Mouse (Mus musculus) lung, postnatal 0 days (tissue): ENCODE measurements at regions not wholly inside any gene's neighbourhood (a gene's known extent, or its start where the extent isn't known, plus 50 kb on each side); places are given as distances from the start of the nearest gene placed in this dataset.

Experiments used
- ATAC-seq: fragments of 200-750 bp; cut with Nextera tagmentation; 2 replicates; pipeline ENCODE4 v1.8.0; 2017; ENCODE audit warnings: moderate library complexity
- DNase-seq: peaks from one replicate; pipeline ENCODE4 v3.0.0-alpha.2; 2016; ENCODE audit warnings: low spot score
- H3K27ac ChIP-seq: fragments of 300-500 bp; sonication (generic); 2 replicates; pipeline ENCODE4 v1.5.1; 2014; ENCODE audit warnings: antibody characterized with exemption, mild to moderate bottlenecking, low read length, mixed read lengths
- H3K27me3 ChIP-seq: fragments of 300-500 bp; sonication (generic); replicated peaks from 2 replicates; pipeline ENCODE4 v1.6.1; 2014; ENCODE audit warnings: low read length, mixed read lengths; ENCODE audit not compliant: insufficient read depth
- H3K36me3 ChIP-seq: fragments of 300-500 bp; sonication (generic); 2 replicates; pipeline ENCODE4 v1.6.1; 2014; ENCODE audit warnings: low read length, mixed read lengths; ENCODE audit not compliant: insufficient read depth
- H3K4me1 ChIP-seq: fragments of 300-500 bp; sonication (generic); 2 replicates; pipeline ENCODE4 v1.6.1; 2014; ENCODE audit warnings: antibody characterized with exemption, low read depth, low read length, mixed read lengths; ENCODE audit not compliant: insufficient read depth
- H3K4me2 ChIP-seq: fragments of 300-500 bp; sonication (generic); replicated peaks from 2 replicates; pipeline ENCODE4 v1.6.1; 2014; ENCODE audit warnings: low read depth, mild to moderate bottlenecking, low read length, moderate library complexity, mixed read lengths
- H3K4me3 ChIP-seq: fragments of 300-500 bp; sonication (generic); 2 replicates; pipeline ENCODE4 v1.5.1; 2014; ENCODE audit warnings: low read depth, low read length
- H3K9ac ChIP-seq: fragments of 300-500 bp; sonication (generic); replicated peaks from 2 replicates; pipeline ENCODE4 v1.6.1; 2014; ENCODE audit warnings: low read depth, mild to moderate bottlenecking
- H3K9me3 ChIP-seq: fragments of 300-500 bp; sonication (generic); 2 replicates; pipeline ENCODE4 v1.6.1; 2016; ENCODE audit warnings: low read length, mixed read lengths
- CTCF ChIP-seq: IDR thresholded peaks from 2 replicates; pipeline ENCODE4 v1.5.1; 2016; ENCODE audit warnings: antibody characterized with exemption, mild to moderate bottlenecking
- EP300 ChIP-seq: IDR thresholded peaks from 2 replicates; pipeline ENCODE4 v1.6.1; 2016; ENCODE audit warnings: antibody characterized with exemption, mild to moderate bottlenecking, control low read depth
- WGBS: fragments of 180-500 bp; shearing (Covaris S2); extraction: QIAGEN DNeasy Blood & Tissue Kit; methylation state at CpG from one replicate; pipeline ENCODE4 v1.1.7; 2014; 5-methylcytosine and 5-hydroxymethylcytosine counted together

GRCm38 (mm10) chr2:51850581-51850980, 84.4 kb downstream of the Rbm43 start:
- Histone ChIP-seq H3K4me3 (no peak overlapping the region), H3K36me3 (no peaks in the 10 kb centered on the region), H3K4me2 (no peak overlapping the region), H3K9me3 (no peaks in the 10 kb centered on the region), H3K27ac (no peak overlapping the region), H3K4me1 (no peaks in the 10 kb centered on the region), H3K9ac (no peak overlapping the region), H3K27me3 (no peaks in the 10 kb centered on the region)
- DNase-seq, result no peak
- no peak for ATAC-seq
- WGBS, result 91% methylated on average over 9 of the region's 9 CpGs
- TF ChIP-seq CTCF, result no peak
- TF ChIP-seq EP300, result no peak

GRCm38 (mm10) chr2:51851711-51852110, 83.3 kb downstream of the Rbm43 start:
- H3K9ac ChIP-seq, result no peak overlapping the region
- H3K4me3 ChIP-seq, result no peak overlapping the region
- no peak for ATAC-seq
- no peaks in the 10 kb centered on the region for H3K9me3 ChIP-seq
- TF ChIP-seq CTCF (no peak), EP300 (no peak)
- no peaks in the 10 kb centered on the region for H3K4me1 ChIP-seq
- no peak overlapping the region for H3K27ac ChIP-seq
- WGBS, result 86% methylated on average over 7 of the region's 7 CpGs
- H3K36me3 ChIP-seq, result no peaks in the 10 kb centered on the region
- no peak overlapping the region for H3K4me2 ChIP-seq
- H3K27me3 ChIP-seq, result no peaks in the 10 kb centered on the region
- DNase-seq, result no peak

- DNase-seq (no peak), ATAC-seq (no peak)
- Histone ChIP-seq H3K4me3 (no peak overlapping the region), H3K36me3 (no peaks in the 10 kb centered on the region), H3K27me3 (no peaks in the 10 kb centered on the region), H3K27ac (no peak overlapping the region), H3K9ac (no peak overlapping the region), H3K9me3 (no peaks in the 10 kb centered on the region), H3K4me2 (no peak overlapping the region), H3K4me1 (no peaks in the 10 kb centered on the region)
- TF ChIP-seq EP300 (no peak), CTCF (no peak)
Measured at GRCm38 (mm10) chr2:51857226-51857625, 77.7 kb downstream of the Rbm43 start.

GRCm38 (mm10) chr2:51866045-51866444, 68.9 kb downstream of the Rbm43 start:
- no peak for TF ChIP-seq CTCF
- TF ChIP-seq EP300, result no peak
- WGBS, result 41% methylated on average over 5 of the region's 5 CpGs
- Histone ChIP-seq H3K4me2 (no peak overlapping the region), H3K36me3 (no peaks in the 10 kb centered on the region), H3K9me3 (no peaks in the 10 kb centered on the region), H3K9ac (no peak overlapping the region), H3K4me3 (no peak overlapping the region), H3K4me1 (no peaks in the 10 kb centered on the region), H3K27ac (no peak overlapping the region), H3K27me3 (no peaks in the 10 kb centered on the region)
- ATAC-seq, result no peak
- DNase-seq, result no peak

GRCm38 (mm10) chr2:51868878-51869510, 66.0 kb downstream of the Rbm43 start:
- no peak overlapping the region for H3K4me3 ChIP-seq
- DNase-seq (no peak), ATAC-seq (no peak)
- H3K4me2 ChIP-seq, result no peak overlapping the region
- no peaks in the 10 kb centered on the region for H3K36me3 ChIP-seq
- no peaks in the 10 kb centered on the region for H3K27me3 ChIP-seq
- H3K27ac ChIP-seq, result no peak overlapping the region
- H3K9me3 ChIP-seq, result no peaks in the 10 kb centered on the region
- H3K4me1 ChIP-seq, result no peaks in the 10 kb centered on the region
- TF ChIP-seq EP300, result no peak
- no peak for TF ChIP-seq CTCF
- WGBS, result 56% methylated on average over 4 of the region's 4 CpGs
- no peak overlapping the region for H3K9ac ChIP-seq

GRCm38 (mm10) chr2:51871571-51871970, 63.4 kb downstream of the Rbm43 start:
- Histone ChIP-seq H3K4me2 (no peak overlapping the region), H3K27ac (no peak overlapping the region), H3K4me3 (no peak overlapping the region), H3K4me1 (no peaks in the 10 kb centered on the region), H3K36me3 (no peaks in the 10 kb centered on the region), H3K9me3 (no peaks in the 10 kb centered on the region), H3K27me3 (no peaks in the 10 kb centered on the region), H3K9ac (no peak overlapping the region)
- TF ChIP-seq EP300, result no peak
- TF ChIP-seq CTCF, result no peak
- WGBS, result 76% methylated on average over 14 of the region's 14 CpGs
- ATAC-seq (no peak), DNase-seq (no peak)
